Mouse (Mus musculus): ENCODE data around the gene Grin2a. TPM values are rescaled to one million over a fixed set of nuclear protein-coding genes. Genes with fewer than 3 reads are reported as not detected.

Gene Grin2a
- polyA plus RNA-seq, 1 experiment from 2014 or later = 0.44 TPM

DNA sequence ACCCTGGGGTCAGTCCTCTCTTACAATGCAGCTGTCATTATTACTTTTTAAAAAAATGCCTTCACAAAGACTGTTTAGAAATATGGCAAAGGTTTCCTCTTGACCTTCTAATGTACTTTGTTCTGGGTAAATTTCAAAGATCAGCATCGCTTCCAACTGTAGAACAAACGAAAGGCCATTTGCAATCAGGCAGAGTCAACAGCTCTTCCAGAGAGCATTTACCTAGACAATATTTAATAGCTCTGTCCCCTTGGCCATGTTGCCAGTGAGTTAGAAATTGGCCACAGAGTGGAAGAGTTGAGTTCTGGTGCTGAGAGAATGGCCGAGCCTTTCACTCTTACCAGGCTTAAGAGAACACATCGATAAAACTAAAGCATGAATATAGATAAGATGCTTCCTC, 314.8 kb downstream of the Grin2a start:
- Histone ChIP-seq H3K4me3 (no peak overlapping the region), H3K4me2 (no peak overlapping the region), H3K27me3 (no peaks in the 10 kb centered on the region), H3K4me1 (replicated peaks) (no peaks in the 10 kb centered on the region), H3K9me3 (replicated peaks) (no peaks in the 10 kb centered on the region), H3K9ac (no peak overlapping the region), H3K36me3 (no peaks in the 10 kb centered on the region), H3K27ac (no peak overlapping the region)
- ATAC-seq (replicated peaks; ENCODE audit: insufficient number of reproducible peaks, insufficient read depth, low FRiP score, low read depth) = no peak
- 70% methylated on average over 4 of the region's 4 CpGs for WGBS

DNA sequence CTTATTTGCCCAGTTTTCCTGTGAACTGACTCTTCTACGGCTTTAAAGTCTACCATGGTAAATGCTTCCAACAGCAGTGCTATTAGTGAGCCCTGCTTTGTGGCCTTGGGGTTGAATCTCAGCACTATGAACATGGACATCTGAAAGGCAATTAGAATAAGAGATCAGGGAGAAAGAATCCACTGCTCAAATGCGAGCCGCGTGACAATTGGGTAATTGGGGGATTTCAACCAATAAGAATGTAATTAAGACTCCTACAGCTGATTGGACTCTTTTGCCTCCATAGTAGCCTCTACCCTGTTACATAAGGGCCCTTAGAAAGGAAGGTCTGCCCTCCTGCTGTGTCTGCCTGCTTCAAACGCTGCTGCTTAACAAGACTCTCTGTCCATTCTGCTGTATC, 315.4 kb downstream of the Grin2a start:
- H3K4me2 ChIP-seq = no peak overlapping the region
- H3K4me1 ChIP-seq (replicated peaks) = no peaks in the 10 kb centered on the region
- no peak overlapping the region for H3K9ac ChIP-seq
- 76% methylated on average over 5 of the region's 5 CpGs for WGBS
- no peaks in the 10 kb centered on the region for H3K36me3 ChIP-seq
- no peak for ATAC-seq (replicated peaks; ENCODE audit: insufficient number of reproducible peaks, insufficient read depth, low FRiP score, low read depth)
- H3K9me3 ChIP-seq (replicated peaks) = no peaks in the 10 kb centered on the region
- H3K27me3 ChIP-seq = no peaks in the 10 kb centered on the region
- no peak overlapping the region for H3K27ac ChIP-seq
- no peak overlapping the region for H3K4me3 ChIP-seq

DNA sequence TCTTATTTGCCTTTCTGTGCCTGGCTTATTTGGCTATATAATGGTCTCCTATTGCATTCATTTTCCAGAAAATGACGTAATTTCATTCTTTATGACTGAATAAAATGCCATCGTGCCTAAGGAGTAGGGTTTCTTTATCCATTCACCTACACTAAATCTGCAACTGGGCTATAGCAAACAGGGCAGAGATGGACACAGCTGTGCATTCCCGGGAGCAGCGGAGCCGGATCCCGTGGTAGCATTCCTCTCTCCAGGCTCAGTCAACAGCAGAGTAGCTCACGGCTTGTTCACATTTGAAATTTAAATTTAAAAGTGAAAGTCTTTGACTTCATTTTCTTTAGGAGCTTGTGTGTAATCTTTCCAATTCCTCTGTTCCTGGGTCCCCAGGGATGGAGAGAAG, 316.6 kb downstream of the Grin2a start:
- no peak for ATAC-seq (replicated peaks; ENCODE audit: insufficient number of reproducible peaks, insufficient read depth, low FRiP score, low read depth)
- no peak overlapping the region for H3K27ac ChIP-seq
- no peaks in the 10 kb centered on the region for H3K36me3 ChIP-seq
- no peaks in the 10 kb centered on the region for H3K9me3 ChIP-seq (replicated peaks)
- no peak overlapping the region for H3K4me3 ChIP-seq
- no peak overlapping the region for H3K9ac ChIP-seq
- no peaks in the 10 kb centered on the region for H3K4me1 ChIP-seq (replicated peaks)
- no peak overlapping the region for H3K4me2 ChIP-seq
- no peaks in the 10 kb centered on the region for H3K27me3 ChIP-seq
- 78% methylated on average over 7 of the region's 7 CpGs for WGBS

DNA sequence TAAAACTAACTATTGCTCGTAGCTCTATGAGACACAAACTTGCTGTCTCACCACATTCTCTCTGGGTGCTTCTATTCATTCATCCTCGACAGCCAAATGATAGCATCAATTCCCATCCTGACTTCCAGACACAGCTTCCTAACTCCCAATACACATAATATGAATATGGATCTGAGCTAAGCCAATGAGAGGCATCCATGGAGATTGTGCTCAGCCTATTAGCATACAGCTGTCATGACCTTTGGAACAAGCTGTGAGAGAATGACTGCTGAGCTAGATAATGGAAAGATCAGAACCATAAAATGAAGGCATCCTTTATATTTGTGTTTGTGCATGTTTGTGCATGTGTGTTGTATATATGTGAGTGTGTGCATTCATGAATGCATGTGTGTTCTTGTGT, 323.0 kb downstream of the Grin2a start:
- Histone ChIP-seq H3K36me3 (no peaks in the 10 kb centered on the region), H3K4me2 (no peak overlapping the region), H3K9me3 (replicated peaks) (no peaks in the 10 kb centered on the region), H3K27me3 (no peaks in the 10 kb centered on the region), H3K4me1 (replicated peaks) (peaks cover 6% of the 10 kb centered on the region), H3K4me3 (no peak overlapping the region), H3K9ac (no peak overlapping the region), H3K27ac (no peak overlapping the region)
- WGBS = 68% methylated on average over 2 of the region's 2 CpGs
- no peak for ATAC-seq (replicated peaks; ENCODE audit: insufficient number of reproducible peaks, insufficient read depth, low FRiP score, low read depth)

DNA sequence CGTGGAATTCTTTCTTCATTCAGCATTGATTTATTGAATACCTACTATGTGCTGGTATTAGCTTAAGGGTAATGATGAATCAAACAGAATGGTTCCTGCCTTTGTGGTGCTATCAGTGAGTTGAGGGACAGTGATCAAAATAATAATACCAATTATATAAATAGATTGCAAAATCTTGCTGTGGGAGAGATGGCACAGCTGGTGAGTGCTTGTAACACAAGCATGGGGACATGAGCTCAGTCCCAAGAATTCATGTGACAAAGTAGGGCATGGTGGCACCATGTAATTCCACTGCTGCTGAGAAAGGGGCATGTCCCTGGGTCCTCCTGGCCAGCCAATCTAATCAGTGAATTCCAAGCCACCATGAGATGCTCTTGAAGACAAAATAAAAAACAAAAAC, 324.1 kb downstream of the Grin2a start:
- 50% methylated on average over 1 of the region's 1 CpGs for WGBS
- ATAC-seq (replicated peaks; ENCODE audit: insufficient number of reproducible peaks, insufficient read depth, low FRiP score, low read depth) = no peak

DNA sequence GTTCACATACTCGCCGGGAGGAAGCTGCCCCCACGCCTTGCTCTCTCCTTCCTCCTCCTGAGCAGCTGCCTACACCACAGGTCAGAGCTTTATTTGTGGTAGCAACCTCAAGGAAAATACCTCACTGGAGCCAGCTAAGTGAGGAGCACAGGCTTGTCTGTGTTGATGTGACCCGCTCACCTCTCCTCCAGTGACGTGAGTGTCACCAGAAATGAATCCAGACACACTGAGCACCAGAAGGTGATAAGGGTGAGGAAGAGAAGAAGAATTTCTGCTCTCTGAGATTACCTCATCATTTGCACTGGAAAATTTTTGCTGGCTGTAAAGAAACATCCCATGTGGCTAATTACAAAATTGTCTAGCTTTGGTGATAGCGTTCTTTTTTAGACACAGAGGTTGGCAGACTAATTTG, 324.6 kb downstream of the Grin2a start:
- no peaks in the 10 kb centered on the region for H3K36me3 ChIP-seq
- peak overlapping the region; percentile 31; the same call in 1 of the 2 replicates for H3K27ac ChIP-seq
- no peaks in the 10 kb centered on the region for H3K9me3 ChIP-seq (replicated peaks)
- H3K27me3 ChIP-seq = no peaks in the 10 kb centered on the region
- no peak overlapping the region for H3K9ac ChIP-seq
- ATAC-seq (replicated peaks; ENCODE audit: insufficient number of reproducible peaks, insufficient read depth, low FRiP score, low read depth) = peak; percentile 58; the same call in 1 of the 2 replicates
- H3K4me1 ChIP-seq (replicated peaks) = peaks cover 6% of the 10 kb centered on the region
- 26% methylated on average over 6 of the region's 6 CpGs for WGBS
- H3K4me2 ChIP-seq = no peak overlapping the region
- H3K4me3 ChIP-seq = no peak overlapping the region

More for the DNA sequence above, 324.1 kb downstream of the Grin2a start:
- no peak overlapping the region for H3K9ac ChIP-seq
- no peaks in the 10 kb centered on the region for H3K36me3 ChIP-seq
- H3K9me3 ChIP-seq (replicated peaks) = no peaks in the 10 kb centered on the region
- no peaks in the 10 kb centered on the region for H3K27me3 ChIP-seq
- H3K27ac ChIP-seq = peak overlapping the region; percentile 31; the same call in 1 of the 2 replicates
- H3K4me2 ChIP-seq = no peak overlapping the region
- H3K4me3 ChIP-seq = no peak overlapping the region
- peaks cover 6% of the 10 kb centered on the region for H3K4me1 ChIP-seq (replicated peaks)

DNA sequence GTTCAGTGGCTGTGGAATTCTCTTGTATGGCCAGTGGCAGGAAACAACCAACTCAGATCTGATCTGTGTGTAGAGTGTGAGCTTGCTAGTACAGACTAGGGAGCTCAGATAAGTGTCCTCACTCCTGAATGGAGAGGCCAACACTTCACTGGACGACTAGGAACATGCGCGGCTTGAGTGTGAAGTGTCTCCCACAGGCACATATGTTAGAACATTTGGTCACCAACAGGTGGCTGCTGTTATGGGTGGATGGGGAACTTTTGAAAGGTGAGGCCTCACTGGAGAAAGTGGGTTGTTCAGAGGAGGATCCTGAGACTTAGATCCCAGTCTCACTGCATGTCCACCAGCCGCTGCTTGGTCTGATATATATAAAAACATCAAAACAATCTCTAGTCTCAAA, 329.5 kb downstream of the Grin2a start:
- Histone ChIP-seq H3K36me3 (no peaks in the 10 kb centered on the region), H3K27ac (no peak overlapping the region), H3K4me3 (no peak overlapping the region), H3K27me3 (no peaks in the 10 kb centered on the region), H3K9me3 (replicated peaks) (no peaks in the 10 kb centered on the region), H3K4me2 (no peak overlapping the region), H3K9ac (no peak overlapping the region), H3K4me1 (replicated peaks) (peaks cover 6% of the 10 kb centered on the region)
- ATAC-seq (replicated peaks; ENCODE audit: insufficient number of reproducible peaks, insufficient read depth, low FRiP score, low read depth) = no peak
- WGBS = 78% methylated on average over 4 of the region's 4 CpGs

DNA sequence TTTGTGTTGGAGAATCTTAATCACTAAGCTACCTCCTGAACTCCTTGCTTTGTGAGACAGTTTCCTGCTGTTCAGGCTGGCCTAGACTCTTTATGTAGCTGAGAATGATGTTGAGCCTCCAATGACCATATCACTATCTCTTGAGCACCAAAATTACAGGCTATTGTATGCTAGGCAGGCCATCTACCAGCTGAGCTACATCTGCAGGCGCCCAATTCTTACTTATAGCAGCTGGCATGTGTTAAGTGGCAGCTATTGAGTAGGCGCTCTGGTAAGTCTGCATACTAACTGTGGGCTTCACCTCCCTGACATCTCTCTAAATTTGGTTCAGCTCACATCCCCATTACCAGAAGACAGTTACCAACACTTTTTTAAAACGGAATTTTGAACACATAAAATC, 331.3 kb downstream of the Grin2a start:
- Histone ChIP-seq H3K36me3 (no peaks in the 10 kb centered on the region), H3K27ac (no peak overlapping the region), H3K4me3 (no peak overlapping the region), H3K9me3 (replicated peaks) (no peaks in the 10 kb centered on the region), H3K4me1 (replicated peaks) (no peaks in the 10 kb centered on the region), H3K4me2 (no peak overlapping the region), H3K9ac (no peak overlapping the region), H3K27me3 (no peaks in the 10 kb centered on the region)
- 60% methylated on average over 3 of the region's 3 CpGs for WGBS
- no peak for ATAC-seq (replicated peaks; ENCODE audit: insufficient number of reproducible peaks, insufficient read depth, low FRiP score, low read depth)

DNA sequence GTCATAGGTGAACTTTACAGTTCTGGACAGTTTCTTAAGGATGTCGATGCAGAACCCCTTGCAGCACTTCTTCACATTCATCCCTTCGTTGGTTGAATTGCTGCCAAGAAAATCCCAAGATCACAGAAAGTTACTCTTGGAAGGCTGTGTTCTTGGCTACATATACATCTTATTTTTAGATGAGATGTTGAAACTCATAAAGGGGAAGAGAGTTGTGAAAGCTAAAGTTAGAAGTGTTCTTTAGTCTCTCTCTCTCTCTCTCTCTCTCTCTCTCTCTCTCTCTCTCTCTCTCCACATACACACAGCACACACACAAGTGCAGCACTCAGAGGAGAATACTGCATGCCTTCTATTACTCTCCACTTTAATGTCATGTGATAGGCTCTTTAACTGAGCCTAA, 331.9 kb downstream of the Grin2a start:
- H3K4me1 ChIP-seq (replicated peaks) = no peaks in the 10 kb centered on the region

DNA sequence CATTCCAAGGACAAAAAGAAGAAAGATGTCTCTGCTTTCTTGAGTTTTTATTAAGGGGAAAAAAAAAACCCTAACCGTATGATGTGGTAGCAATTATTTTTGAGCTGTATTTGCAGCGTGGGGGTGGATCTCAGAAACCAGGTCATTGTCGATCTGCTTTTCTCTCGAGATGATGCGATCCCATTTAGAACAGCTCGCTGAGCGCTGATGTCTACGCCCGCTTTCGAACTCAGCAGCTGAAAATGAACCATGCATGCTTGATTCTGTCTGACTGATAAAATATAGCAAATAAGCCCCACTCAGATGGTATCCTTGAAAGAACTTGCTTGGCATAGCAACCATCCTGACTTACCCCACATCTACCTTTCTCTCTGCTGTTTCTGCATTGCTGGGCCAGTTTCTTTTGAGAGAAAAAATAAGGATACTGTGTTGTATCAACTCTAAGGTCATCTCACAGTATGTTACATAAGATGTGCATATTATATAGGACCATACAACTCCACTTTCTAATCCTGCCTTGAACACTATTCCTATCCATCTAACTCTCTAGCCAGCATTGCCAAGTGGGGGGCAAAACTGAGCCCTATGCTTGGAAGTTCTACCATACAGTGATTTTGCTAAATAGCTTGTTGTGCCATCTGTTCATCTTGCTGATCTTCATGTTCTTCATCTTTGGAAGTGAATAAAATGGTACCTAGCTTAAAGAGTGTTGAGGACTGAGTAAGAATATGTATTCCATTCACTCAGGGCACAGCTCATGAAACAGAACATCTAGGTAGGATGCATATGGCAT, 369.5 kb downstream of the Grin2a start:
- no peak for ATAC-seq (replicated peaks; ENCODE audit: insufficient number of reproducible peaks, insufficient read depth, low FRiP score, low read depth)
- Histone ChIP-seq H3K4me1 (replicated peaks) (no peaks in the 10 kb centered on the region), H3K9me3 (replicated peaks) (no peaks in the 10 kb centered on the region), H3K36me3 (no peaks in the 10 kb centered on the region), H3K9ac (no peak overlapping the region), H3K4me2 (no peak overlapping the region), H3K27me3 (no peaks in the 10 kb centered on the region), H3K27ac (no peak overlapping the region), H3K4me3 (no peak overlapping the region)
- 88% methylated on average over 10 of the region's 10 CpGs for WGBS

More for the DNA sequence above, 331.9 kb downstream of the Grin2a start:
- H3K9ac ChIP-seq = no peak overlapping the region
- 62% methylated on average over 2 of the region's 2 CpGs for WGBS
- H3K36me3 ChIP-seq = no peaks in the 10 kb centered on the region
- H3K9me3 ChIP-seq (replicated peaks) = no peaks in the 10 kb centered on the region
- no peak overlapping the region for H3K4me2 ChIP-seq
- no peak overlapping the region for H3K27ac ChIP-seq
- H3K27me3 ChIP-seq = no peaks in the 10 kb centered on the region
- H3K4me3 ChIP-seq = no peak overlapping the region
- ATAC-seq (replicated peaks; ENCODE audit: insufficient number of reproducible peaks, insufficient read depth, low FRiP score, low read depth) = no peak

DNA sequence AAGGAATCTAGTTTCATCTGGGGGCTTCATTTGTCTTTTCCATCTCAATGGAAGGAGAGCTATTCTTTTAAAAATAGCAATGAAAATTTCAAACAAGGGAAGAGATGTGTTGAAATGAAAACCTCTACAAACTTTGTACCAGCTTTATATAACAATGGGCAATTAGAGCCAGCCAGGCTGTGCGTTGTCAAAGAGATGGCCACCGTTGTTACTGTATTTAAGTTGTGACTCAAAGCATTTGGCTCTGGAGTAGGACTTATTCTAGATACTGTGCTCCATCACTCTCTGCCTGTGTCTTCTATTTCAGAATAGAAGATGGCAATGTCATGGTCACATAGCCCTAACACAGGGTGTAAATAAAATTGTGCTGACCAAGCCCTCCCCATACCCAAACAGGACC, 371.0 kb downstream of the Grin2a start:
- Histone ChIP-seq H3K36me3 (no peaks in the 10 kb centered on the region), H3K9ac (no peak overlapping the region), H3K9me3 (replicated peaks) (no peaks in the 10 kb centered on the region), H3K4me2 (no peak overlapping the region), H3K4me1 (replicated peaks) (no peaks in the 10 kb centered on the region), H3K27ac (no peak overlapping the region), H3K27me3 (no peaks in the 10 kb centered on the region), H3K4me3 (no peak overlapping the region)
- ATAC-seq (replicated peaks; ENCODE audit: insufficient number of reproducible peaks, insufficient read depth, low FRiP score, low read depth) = no peak
- WGBS = 83% methylated on average over 2 of the region's 2 CpGs

DNA sequence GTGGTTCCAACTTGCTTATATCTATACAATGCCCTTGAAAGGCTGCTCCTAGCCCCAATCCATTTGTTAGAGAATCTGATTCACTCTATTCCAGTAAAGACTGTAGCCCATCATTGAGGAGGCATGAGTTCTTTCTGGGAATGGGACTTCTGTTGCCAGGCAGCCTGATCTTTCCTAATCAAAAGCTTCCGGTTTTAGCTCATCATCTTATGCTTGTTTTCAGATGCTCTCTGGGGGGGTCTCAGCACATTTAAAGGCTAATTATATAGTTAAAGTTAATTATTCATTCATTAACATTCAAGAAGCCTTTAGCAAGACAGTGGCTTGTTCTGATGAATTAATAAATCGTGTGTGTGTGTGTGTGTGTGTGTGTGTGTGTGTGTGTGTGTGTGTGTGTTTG, 377.2 kb downstream of the Grin2a start:
- WGBS = 67% methylated on average over 2 of the region's 2 CpGs
- Histone ChIP-seq H3K27ac (no peak overlapping the region), H3K4me1 (replicated peaks) (no peaks in the 10 kb centered on the region), H3K27me3 (no peaks in the 10 kb centered on the region), H3K9ac (no peak overlapping the region), H3K9me3 (replicated peaks) (no peaks in the 10 kb centered on the region), H3K4me2 (no peak overlapping the region), H3K36me3 (no peaks in the 10 kb centered on the region), H3K4me3 (no peak overlapping the region)
- ATAC-seq (replicated peaks; ENCODE audit: insufficient number of reproducible peaks, insufficient read depth, low FRiP score, low read depth) = no peak
